Mouse (Mus musculus) lung, postnatal 0 days (tissue): ENCODE measurements at regions not wholly inside any gene's neighbourhood (a gene's known extent, or its start where the extent isn't known, plus 50 kb on each side); places are given as distances from the start of the nearest gene placed in this dataset.

Experiments
- CTCF ChIP-seq: IDR thresholded peaks from 2 replicates; pipeline ENCODE4 v1.5.1; 2016; ENCODE audit warnings: antibody characterized with exemption, mild to moderate bottlenecking
- EP300 ChIP-seq: IDR thresholded peaks from 2 replicates; pipeline ENCODE4 v1.6.1; 2016; ENCODE audit warnings: antibody characterized with exemption, mild to moderate bottlenecking, control low read depth

- TF ChIP-seq CTCF (no peak), EP300 (no peak)
These were observed 162.8 kb upstream of the Irx4 start for GRCm38 (mm10) chr13:73097502-73097901.
